Mouse (Mus musculus) adrenal gland, adult 8-10 months (tissue): ENCODE measurements around the gene Sepsecs. TPM values are rescaled to one million over a fixed set of nuclear protein-coding genes. Genes with fewer than 3 reads are reported as not detected.
"Not testable (repeated sequence)": the region's sequence is repeated elsewhere in the genome, so short reads cannot be mapped to it uniquely, and the experiment has no call there.

ENCODE experiments used
- DNase-seq: peaks from one replicate; pipeline ENCODE4 v3.0.0; 2022
- total RNA-seq, 4 experiments: library from RNA; stranded (reverse); gene quantifications; 2 replicates each; pipeline ENCODE4 v1.2.4; 2022

Sepsecs gene
- total RNA-seq, result 10 to 100 TPM; 17.6 to 22.4 (median 18.1) TPM

DNA sequence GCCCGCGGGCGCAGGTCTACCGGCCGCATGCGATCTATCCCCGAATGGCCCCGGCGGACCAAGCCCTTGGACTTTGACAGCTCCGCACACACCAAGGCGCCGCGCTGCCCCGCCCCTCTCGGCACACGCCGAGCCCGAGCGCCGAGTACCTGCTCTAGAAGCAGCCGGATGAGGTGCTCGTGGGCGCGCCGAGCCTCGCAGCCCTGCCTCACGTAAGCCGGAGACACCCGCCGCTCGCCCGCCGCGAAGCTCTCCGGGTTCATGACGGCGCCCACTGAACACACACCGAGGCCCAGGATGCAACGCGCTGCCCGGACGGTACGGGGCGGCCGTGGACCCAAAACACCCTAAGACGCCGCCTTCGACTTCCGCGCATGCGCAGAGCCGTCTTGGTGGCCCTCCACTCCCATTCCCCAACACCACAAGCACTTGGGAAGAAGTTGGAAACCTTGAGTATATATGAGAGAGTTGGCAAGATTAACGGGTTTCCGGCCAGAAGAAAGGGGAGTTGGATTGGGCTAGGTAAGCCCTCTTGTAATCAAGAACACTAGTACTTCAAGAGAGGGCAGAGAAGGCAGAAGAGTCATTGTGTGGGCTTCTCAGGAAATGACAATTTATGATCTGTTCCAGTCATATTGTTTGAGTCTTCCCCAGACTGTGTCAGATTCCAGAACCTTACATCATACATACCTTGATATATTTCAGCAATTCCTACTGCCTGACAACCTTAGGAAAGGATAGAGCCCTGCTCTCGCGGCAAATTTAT is at the start of gene Sepsecs:
Gene Sepsecs (minus strand): TSS at position 283 of the 766 bp plus-strand sequence.
- DNase-seq, result peak; percentile 87

- DNase-seq, result no peak
Measured at GRCm38 (mm10) chr5:52716742-52717448, 47.4 kb upstream of the Sepsecs start.

- DNase-seq, result no peak
Measured at GRCm38 (mm10) chr5:52712704-52713103, 43.2 kb upstream of the Sepsecs start.

- no peak for DNase-seq
Measured at GRCm38 (mm10) chr5:52704562-52704961, 35.1 kb upstream of the Sepsecs start.

DNA sequence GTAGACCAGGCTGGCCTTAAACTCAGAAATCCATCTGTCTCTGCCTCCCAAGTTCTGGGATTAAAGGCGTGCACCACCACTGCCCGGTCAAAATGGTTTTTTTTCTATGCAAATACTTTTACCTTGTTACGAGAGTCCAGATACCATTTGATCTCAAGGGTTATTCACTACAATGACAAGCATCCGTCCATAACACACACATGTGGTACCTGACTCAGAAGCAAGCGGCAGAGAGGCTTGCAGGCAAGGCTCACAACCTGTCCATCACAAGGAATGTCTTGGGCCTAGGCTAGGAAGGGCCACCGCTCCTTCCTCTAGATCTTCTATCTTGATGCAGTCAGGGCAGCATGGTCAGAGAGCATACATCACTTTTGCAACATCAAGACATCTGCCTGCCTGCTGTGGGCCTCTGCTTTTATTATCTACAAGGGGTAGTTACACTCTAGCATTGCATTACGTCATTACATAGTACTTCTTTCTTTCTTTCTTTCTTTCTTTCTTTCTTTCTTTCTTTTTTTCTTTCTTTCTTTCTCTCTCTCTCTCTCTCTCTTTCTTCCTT is 28.5 kb upstream of the Sepsecs start:
- not testable (repeated sequence) for DNase-seq

DNA sequence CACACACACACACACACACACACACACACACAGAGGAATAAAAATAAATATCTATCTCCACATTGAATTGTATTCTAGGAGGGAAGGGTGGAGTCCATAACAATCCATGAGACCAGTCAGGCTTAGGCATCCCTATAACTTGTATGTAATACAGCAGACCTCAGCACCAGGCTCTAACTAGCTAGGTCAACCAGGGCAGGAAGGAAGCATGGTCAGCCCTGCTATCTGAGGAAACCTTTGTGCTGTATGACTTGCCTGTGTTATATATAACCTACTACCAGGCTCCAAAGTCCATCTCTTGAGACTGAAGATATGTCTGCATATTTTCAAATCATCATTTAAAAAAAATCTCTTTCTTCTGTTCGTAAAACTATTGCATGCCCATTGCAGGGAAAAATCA is 27.8 kb upstream of the Sepsecs start:
- DNase-seq, result no peak

- DNase-seq, result no peak
Measured at GRCm38 (mm10) chr5:52687741-52688455, 18.4 kb upstream of the Sepsecs start.

DNA sequence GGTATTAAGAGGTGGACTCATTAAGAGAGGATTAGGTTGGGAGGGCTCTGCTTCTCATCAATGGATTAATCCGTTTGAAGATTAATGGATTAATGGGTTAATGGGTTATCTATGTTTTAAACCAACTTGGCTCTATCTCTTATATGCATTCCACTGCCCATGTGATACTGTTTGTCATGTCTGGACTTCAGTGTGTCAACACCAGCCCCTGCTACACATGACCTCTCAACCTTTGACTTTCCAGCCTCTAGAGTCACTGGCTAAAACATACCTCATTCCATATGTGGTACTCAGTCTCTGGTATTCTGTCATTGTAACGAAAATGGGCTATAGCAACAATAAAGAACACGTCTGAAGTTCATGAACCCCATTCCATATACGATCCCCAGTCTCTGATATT is 11.6 kb upstream of the Sepsecs start:
- no peak for DNase-seq

DNA sequence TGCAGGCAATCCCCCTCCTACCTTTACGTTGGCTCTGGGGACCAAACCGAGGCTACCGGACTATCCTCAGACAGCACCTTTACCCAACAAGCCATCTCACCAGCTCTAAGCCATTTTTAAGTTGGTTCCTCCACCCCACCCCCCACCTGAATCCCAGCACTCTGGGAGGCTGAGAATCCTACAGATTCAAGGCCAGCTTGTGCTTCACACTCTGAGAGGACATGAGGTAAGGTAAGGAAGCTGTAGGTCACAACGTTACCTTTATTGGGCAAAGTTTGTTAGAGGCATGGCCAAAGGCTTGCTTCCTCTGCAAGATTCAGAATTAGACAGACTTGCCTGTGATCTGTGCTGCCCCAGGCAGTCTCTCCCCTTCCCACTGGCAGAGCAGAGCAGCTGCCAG is 10.7 kb upstream of the Sepsecs start:
- no peak for DNase-seq

- DNase-seq, result no peak
Measured at GRCm38 (mm10) chr5:52678498-52679070, 9.1 kb upstream of the Sepsecs start.

DNA sequence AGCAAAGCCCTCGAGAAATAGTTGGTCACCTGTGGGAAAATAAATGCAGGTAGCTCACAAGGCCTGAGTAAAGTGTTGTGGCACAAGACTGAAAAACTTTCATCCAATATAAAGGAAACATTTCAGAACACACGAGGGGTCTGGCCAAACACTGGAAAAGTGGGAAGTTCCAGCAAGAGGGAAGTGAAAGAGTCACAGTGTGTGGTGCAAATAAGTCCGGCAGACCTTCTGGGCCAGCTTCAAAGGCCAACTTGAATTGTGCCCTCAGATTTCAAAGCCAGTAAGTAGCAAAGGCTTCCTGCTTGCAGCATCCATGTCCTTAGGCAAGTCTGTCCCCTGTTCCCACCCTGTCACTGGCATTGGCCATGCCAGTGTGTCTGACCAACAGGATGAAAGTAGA is 7.6 kb upstream of the Sepsecs start:
- DNase-seq, result no peak

GRCm38 (mm10) chr5:52674384-52675069 is 5.0 kb upstream of the Sepsecs start:
- DNase-seq, result no peak

DNA sequence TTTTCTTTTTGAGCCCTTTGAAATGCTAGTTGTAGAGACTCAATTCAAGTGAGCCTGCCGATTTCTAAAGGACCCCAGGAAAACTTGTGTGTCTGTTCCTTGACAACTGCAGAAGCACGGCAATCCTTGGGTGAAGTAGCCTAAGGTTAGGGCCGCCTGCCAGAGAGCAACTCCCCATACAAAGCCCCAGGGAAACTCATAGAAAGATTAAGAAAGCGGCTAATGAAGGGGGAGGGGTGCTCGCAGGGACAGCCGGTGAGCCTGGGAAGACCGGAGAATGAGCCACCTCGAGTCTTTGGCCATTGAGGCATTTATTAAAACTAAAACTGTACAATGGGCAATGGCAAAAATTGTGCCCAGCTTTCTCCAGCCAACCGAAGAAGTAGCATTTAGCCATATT is 3.8 kb upstream of the Sepsecs start:
- DNase-seq, result no peak

DNA sequence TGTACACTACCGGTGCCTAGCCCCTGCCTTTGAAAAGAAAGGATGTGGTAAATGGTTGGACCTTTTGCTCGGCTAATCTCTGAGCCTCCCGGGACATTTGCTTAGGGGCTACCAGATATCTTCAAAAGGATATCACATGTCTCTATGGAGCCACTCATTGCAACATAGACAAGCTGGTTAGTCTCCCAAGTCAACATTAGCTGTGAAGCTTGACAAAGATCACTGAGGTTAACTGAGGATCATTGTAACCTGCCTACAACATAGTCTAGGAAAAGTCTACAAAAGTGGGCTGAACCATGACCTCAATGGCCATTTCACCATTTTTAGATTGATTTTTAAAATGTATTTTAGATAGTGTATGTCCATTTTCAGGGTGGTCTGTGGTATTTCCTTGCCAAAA is 1.2 kb upstream of the Sepsecs start:
- DNase-seq, result no peak

DNA sequence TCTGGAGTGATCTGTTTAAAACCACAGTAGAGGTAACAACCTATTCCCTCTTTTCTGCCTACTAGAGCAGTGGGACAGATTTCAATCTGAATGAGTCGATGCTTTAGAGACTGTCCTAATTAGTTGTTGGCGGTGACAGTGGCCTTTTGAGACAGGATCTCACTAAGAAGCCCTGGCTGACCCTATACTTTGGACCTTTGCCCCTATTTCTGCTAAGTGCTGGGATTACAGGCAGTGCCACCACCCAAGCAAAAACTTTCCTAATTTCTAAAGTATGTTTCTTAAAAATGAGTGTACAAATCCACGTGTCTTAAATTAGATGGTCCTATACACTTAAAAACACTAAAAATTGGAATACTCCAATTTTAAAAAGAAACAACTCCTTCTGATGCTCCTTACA is 2.7 kb downstream of the Sepsecs start:
- DNase-seq, result no peak

- no peak for DNase-seq
Measured at GRCm38 (mm10) chr5:52657957-52658356, 11.6 kb downstream of the Sepsecs start.

- DNase-seq, result no peak
Measured at GRCm38 (mm10) chr5:52657336-52657735, 12.2 kb downstream of the Sepsecs start.

DNA sequence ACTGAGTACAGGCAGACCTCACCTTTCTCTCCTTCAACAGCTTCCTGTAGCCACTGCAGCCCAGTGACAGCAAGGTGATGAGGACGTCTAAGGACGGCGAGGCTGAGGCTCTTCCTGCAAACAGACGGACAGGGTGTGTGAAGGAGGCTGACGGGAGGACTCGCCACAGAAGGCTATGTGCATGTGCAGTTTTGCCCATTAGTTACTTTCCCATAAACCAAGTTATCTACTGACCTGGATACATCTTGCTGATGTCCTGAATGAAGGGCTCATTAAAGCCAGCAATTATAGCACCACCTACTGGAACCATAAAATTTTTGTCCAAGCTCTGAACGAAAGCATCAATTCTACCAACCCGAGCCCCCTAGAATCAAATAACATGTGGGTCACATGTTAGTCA is 13.5 kb downstream of the Sepsecs start:
- no peak for DNase-seq

DNA sequence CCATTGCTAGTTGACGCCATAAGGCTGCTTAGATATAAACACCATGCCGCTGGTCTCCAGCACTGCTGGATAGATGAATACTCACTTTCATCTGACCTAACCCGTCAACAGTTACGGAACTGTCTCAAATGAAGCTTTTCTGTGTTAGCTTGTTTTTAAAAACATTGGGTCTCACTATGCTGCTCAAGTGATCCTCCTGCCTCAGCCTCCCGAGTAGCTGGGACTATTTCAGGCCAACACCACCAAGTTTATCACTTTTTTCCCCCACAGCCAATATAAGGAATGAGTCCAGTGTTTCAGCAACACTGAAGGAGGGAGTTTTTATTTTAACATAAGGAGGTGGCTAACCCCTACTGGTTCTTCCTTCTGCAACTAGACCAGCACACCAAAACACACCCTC is 14.5 kb downstream of the Sepsecs start:
- DNase-seq, result no peak

- DNase-seq, result no peak
Measured at GRCm38 (mm10) chr5:52652606-52653005, 16.9 kb downstream of the Sepsecs start.

GRCm38 (mm10) chr5:52652086-52652485 is 17.4 kb downstream of the Sepsecs start:
- DNase-seq, result no peak
